Mouse (Mus musculus): ENCODE data around the gene Cabp7.

DNA sequence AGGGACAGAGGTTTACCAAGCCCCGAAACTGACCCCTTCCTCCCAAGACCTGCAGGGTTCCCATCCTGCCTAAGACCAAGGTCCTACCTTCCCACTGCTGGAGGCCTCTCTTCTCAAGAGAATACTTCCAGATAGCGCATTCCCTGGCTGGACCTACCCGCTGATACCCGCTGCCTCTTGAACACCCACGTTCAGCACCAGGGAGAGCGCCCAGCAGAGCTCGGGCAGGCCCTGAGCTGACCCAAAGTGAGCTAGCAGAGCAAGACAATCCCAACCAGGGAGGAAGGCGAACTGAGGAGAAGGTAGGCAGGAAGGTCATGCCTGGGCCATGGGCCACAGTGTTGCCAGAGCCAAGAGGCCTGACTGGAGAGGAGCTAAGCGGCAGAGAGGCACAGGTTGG lies 3.7 kb upstream of the Cabp7 start:
- TF ChIP-seq CHD2 (IDR thresholded peaks at IDR 0.05; ENCODE audit: low read depth, low read length): no peak
- 0 out of 2 replicates have a peak, but pooled peaks have one; percentile 15 for TF ChIP-seq ZC3H11A (IDR thresholded peaks at IDR 0.05; ENCODE audit: borderline replicate concordance, low read depth, low read length)
